Mouse (Mus musculus) liver, adult 2 months (tissue): ENCODE results near the gene Sgsm1. TPM values are rescaled to one million over a fixed set of nuclear protein-coding genes. Genes with fewer than 3 reads are reported as not detected.

Experiments
- DNase-seq: peaks from one replicate; pipeline ENCODE4 v3.0.0-alpha.2; 2011; ENCODE audit warnings: low read depth, low spot score; ENCODE audit errors: extremely low read depth
- H3K27ac ChIP-seq: fragments of 200-500 bp; replicated peaks from 2 replicates; pipeline ENCODE4 v1.5.1; 2012; ENCODE audit warnings: low read depth, mild to moderate bottlenecking, control low read depth, inconsistent platforms, low read length; ENCODE audit not compliant: insufficient read depth
- H3K27me3 ChIP-seq: fragments of 200-500 bp; 2 replicates; pipeline ENCODE4 v1.6.1; 2012; ENCODE audit warnings: mild to moderate bottlenecking, moderate library complexity, low read length, inconsistent platforms; ENCODE audit not compliant: control insufficient read depth, insufficient read depth
- H3K36me3 ChIP-seq: fragments of 200-500 bp; 2 replicates; pipeline ENCODE4 v1.6.1; 2012; ENCODE audit warnings: low read length, inconsistent platforms; ENCODE audit not compliant: control insufficient read depth, insufficient read depth
- H3K4me1 ChIP-seq: fragments of 200-500 bp; 2 replicates; pipeline ENCODE4 v1.6.1; 2011; ENCODE audit warnings: low read length; ENCODE audit not compliant: control insufficient read depth, insufficient read depth
- H3K4me3 ChIP-seq: fragments of 200-500 bp; 2 replicates; pipeline ENCODE4 v1.5.1; 2011; ENCODE audit warnings: low read depth, mild to moderate bottlenecking, control low read depth, low read length, moderate library complexity; ENCODE audit not compliant: insufficient read depth
- H3K79me2 ChIP-seq: fragments of 200-500 bp; 2 replicates; pipeline ENCODE4 v1.6.1; 2012; ENCODE audit warnings: inconsistent platforms, mild to moderate bottlenecking, low read length, moderate library complexity; ENCODE audit not compliant: control insufficient read depth, insufficient read depth
- H3K9ac ChIP-seq: fragments of 200-500 bp; 2 replicates; pipeline ENCODE4 v1.6.1; 2012; ENCODE audit warnings: low read depth, mild to moderate bottlenecking, control low read depth, inconsistent platforms, low read length
- CTCF ChIP-seq: fragments of 200-500 bp; IDR thresholded peaks from 2 replicates; pipeline ENCODE4 v1.5.1; 2011; ENCODE audit warnings: low read depth, low read length, control low read depth
- POLR2A ChIP-seq: fragments of 200-500 bp; IDR thresholded peaks from 2 replicates; pipeline ENCODE4 v1.6.1; 2011; ENCODE audit warnings: low read length, control low read depth; ENCODE audit not compliant: insufficient read depth; ENCODE audit errors: extremely low read depth
- WGBS: fragments of 180-500 bp; shearing (Covaris S2); methylation state at CpG from one replicate; pipeline ENCODE4 v1.1.7; 2018; 5-methylcytosine and 5-hydroxymethylcytosine counted together
- polyA plus RNA-seq: library from polyadenylated mRNA; depleted of rRNA; stranded (reverse); fragments of >200 nt; gene quantifications from 2 replicates; pipeline ENCODE4 v1.2.3, GENCODE M21; 2012
- total RNA-seq: library from RNA; depleted of rRNA; stranded (reverse); fragments of >200 nt; gene quantifications from 2 replicates; pipeline ENCODE4 v1.2.3, GENCODE M21; 2014

Gene Sgsm1
- total and polyA plus RNA-seq, 2 experiments, result 1.5 to 5.1 TPM

DNA sequence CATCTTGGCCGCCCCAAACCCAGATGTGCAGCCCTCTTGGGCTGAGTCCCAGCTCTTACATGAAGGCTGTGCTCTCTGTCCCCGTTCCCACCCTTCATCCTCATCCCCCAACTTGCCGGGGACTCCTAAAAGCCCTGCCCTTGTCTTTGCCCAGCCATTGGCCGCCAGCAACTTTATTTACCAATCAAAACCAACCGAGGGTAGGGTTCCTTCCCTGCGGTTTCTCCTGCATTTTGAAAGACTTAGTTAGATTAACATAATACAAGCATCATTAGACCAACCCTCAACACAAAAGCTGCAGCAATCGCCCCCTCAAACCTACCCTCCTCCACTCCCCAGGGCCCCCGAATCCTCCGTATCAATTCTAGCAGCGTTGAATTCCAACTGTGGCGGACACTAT lies 35.2 kb upstream of the Sgsm1 start:
- 14% methylated on average over 11 of the region's 11 CpGs for WGBS
- Histone ChIP-seq H3K4me3 (no peak overlapping the region), H3K4me1 (no peaks in the 10 kb centered on the region), H3K79me2 (no peaks in the 10 kb centered on the region), H3K9ac (no peak overlapping the region), H3K27me3 (peaks cover 7% of the 10 kb centered on the region; the same call in 1 of the 2 replicates), H3K36me3 (no peaks in the 10 kb centered on the region), H3K27ac (no peak overlapping the region)
- TF ChIP-seq CTCF (no peak), POLR2A (no peak)
- no peak for DNase-seq

DNA sequence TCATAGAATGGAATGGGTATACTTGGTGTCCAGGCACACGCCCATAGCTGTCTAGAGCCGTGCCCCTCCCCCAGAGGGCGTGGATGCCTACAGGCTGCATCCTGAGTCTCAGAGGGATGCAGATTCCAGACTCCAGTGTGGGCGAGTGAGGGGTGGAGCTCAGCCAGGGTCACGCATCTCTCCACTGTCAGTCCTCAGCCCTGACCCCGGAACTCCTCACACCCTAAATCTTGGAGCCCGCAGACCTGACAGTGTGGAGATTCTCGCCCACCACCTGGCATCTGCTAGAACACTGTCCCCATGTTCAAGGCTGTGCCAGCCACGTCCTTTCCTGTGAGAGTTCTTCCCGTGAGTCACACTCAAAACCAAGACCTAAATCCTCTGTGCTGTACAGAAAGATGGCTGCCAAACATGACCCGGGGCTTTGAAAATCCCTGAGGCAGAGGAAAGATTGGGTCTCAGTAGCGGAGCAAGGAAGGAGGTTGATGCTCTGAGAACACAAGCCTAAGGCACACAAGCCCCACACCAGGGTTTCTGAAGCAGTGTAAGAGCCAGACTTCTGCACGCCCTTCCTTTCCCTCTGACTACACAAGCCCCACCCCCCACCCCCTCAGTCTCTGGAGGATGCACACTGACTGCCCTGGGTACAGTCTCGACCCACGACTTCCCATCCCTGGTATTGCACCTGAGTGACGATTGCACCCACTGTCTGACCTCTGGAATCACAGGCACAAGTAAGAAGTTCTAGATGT lies 34.2 kb upstream of the Sgsm1 start:
- H3K79me2 ChIP-seq, result no peaks in the 10 kb centered on the region
- TF ChIP-seq CTCF (no peak), POLR2A (no peak)
- no peaks in the 10 kb centered on the region for H3K4me1 ChIP-seq
- H3K4me3 ChIP-seq, result no peak overlapping the region
- WGBS, result 37% methylated on average over 16 of the region's 16 CpGs
- H3K27me3 ChIP-seq, result 0 out of 2 replicates have a peak, but pooled peaks cover 7% of the 10 kb centered on the region
- no peak overlapping the region for H3K27ac ChIP-seq
- H3K9ac ChIP-seq, result no peak overlapping the region
- no peaks in the 10 kb centered on the region for H3K36me3 ChIP-seq
- DNase-seq, result no peak

DNA sequence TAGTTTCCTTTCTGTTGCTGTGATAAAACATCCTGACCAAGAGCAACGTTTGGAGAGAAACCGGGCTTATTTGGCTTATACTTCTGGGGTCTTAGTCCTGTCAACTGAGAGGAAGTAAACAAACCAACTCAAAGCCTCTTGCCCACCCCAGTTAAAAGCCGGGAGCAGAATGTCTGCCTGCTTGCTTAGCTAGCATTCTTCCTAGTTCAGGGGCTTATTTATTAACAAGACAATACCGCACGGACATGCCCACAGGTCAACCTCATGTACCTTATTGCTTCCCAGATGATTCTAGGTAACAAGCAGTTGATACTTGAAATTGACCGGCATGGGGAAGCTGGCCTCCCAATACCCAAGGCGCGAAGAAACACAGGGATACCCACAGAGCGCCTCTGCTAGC lies 25.7 kb upstream of the Sgsm1 start:
- no peak for DNase-seq
- no peak overlapping the region for H3K9ac ChIP-seq
- peaks cover 9% of the 10 kb centered on the region; the same call in 1 of the 2 replicates for H3K27me3 ChIP-seq
- WGBS, result 21% methylated on average over 9 of the region's 9 CpGs
- no peaks in the 10 kb centered on the region for H3K36me3 ChIP-seq
- no peak overlapping the region for H3K27ac ChIP-seq
- no peaks in the 10 kb centered on the region for H3K4me1 ChIP-seq
- TF ChIP-seq CTCF (no peak), POLR2A (no peak)
- no peaks in the 10 kb centered on the region for H3K79me2 ChIP-seq
- H3K4me3 ChIP-seq, result no peak overlapping the region

DNA sequence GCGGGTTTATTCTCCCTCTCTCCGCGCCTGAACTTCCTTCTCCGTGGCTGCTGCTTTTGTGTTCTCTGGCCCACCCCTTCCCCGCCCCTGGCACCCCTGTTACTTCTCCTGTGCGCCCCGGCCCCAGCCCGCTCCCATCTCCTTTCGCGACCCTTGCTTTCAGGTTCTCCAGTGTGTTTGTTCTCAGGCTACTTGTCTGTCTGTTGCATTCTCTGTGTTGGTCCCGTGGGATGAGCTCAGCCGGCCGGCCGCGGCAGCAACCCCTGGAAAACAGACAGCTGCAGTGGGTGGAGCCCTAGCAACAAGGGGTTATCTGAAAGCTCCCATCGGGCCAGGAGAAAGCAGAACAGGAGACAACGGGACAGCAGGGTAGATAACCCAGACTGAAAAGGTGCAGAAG lies 25.1 kb upstream of the Sgsm1 start:
- H3K9ac ChIP-seq, result no peak overlapping the region
- WGBS, result 2% methylated on average over 17 of the region's 17 CpGs

DNA sequence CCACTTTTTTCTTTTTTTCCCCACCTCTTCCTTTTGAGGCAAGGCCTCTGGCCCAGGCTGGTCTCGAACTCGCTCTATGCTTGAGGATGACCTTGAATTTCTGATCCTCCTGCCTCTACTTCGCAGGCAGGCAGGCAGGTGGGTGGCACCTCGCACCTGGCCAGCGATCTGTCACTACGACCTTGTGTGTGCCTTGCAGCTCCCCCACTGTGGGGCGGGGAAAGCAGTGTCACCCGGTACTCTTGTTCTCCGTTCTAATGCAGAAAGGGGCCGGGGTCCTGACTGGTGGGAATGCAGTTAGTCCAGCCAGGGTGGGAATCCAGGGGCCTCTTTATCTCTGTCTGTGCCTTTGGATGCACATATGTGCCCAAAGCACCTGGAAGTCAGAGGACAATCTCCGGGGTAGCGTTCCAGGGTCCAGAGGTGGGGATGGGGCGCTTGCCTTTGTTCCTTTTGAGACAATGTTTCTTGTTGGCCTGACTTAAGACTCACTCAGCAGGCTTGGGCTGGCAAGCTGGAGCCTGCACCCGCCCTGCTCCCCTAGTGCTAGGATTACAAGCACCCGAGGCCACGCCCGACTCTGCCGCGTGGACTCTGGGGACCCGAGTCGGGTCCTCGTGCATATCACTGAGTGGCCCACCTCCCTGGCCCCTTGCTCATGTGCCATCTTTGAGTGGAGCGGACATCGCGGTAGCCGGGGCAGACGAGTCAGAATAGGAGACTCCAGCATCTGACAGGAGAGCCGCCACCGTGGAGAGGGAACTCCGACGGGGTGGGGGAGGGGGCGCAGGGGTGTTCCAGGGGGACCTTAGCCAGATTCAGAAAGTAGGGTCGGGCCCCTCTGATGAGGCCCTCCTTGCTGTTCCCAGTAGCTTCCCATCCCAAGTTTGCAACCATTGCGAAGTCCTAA lies 24.3 kb upstream of the Sgsm1 start:
- H3K9ac ChIP-seq, result no peak overlapping the region
- H3K27me3 ChIP-seq, result peaks cover 9% of the 10 kb centered on the region; the same call in 1 of the 2 replicates

More for the DNA sequence above, 25.1 kb upstream of the Sgsm1 start:
- no peak for DNase-seq
- Histone ChIP-seq H3K4me3 (no peak overlapping the region), H3K4me1 (no peaks in the 10 kb centered on the region), H3K36me3 (no peaks in the 10 kb centered on the region), H3K27ac (no peak overlapping the region), H3K79me2 (no peaks in the 10 kb centered on the region), H3K27me3 (peaks cover 9% of the 10 kb centered on the region; the same call in 1 of the 2 replicates)
- TF ChIP-seq CTCF (no peak), POLR2A (no peak)

More for the DNA sequence above, 24.3 kb upstream of the Sgsm1 start:
- no peak for DNase-seq
- Histone ChIP-seq H3K4me1 (no peaks in the 10 kb centered on the region), H3K79me2 (no peaks in the 10 kb centered on the region), H3K4me3 (no peak overlapping the region), H3K36me3 (no peaks in the 10 kb centered on the region), H3K27ac (no peak overlapping the region)
- 8% methylated on average over 34 of the region's 34 CpGs for WGBS
- no peak for TF ChIP-seq CTCF
- TF ChIP-seq POLR2A, result no peak
